Mouse (Mus musculus): ENCODE measurements around the gene Gucy1b1. TPM values are rescaled to one million over a fixed set of nuclear protein-coding genes. Genes with fewer than 3 reads are reported as not detected.

Gucy1b1 gene
- total RNA-seq (2021) = 100 to 1,000 TPM; 143 to 157 TPM

DNA sequence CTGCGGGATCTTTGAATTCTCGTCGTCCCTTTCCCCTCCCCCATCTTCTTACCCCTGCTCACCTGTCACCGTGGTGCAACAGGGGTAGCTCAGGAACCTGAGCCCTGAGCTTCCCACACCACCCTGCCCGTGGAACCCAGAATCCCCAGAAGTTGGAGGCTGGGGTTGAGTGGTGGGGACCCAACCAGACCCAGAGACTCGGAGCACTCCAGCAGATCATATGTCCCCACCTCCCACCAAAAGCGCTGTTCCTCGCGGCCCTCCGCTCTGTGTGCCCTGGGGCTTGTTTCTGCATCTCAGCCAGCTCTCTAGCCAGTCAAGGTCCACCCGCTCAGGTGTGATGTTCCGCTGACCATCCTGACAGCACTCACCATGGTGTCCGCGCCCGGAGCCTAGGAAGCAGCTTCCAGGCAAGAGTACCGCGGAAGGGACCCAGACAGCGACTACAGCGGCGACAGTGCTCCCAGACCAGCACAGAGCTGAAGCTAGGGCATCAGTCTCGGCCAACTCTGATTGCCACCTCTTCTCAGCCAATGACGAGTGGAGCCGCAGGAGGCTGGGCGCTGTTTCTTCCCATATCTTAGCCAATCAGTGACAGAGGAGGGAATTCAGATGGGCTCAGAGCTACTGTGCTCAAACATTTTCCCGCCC, at the start of gene Gucy1b1:
Gucy1b1 (minus strand) TSS at position 489 of the 651 bp plus-strand sequence.
- intact Hi-C loops (cut with DNase I) = no loop called here
- peak; percentile 85 for DNase-seq

GRCm38 (mm10) chr3:82118916-82119315, 44.4 kb upstream of the Gucy1b1 start:
- no peak for DNase-seq
- intact Hi-C loops (cut with DNase I) = no loop called here

- DNase-seq = peak; percentile 2
- intact Hi-C loops (cut with DNase I) = no loop called here
Measured at GRCm38 (mm10) chr3:82112439-82112838, 38.0 kb upstream of the Gucy1b1 start.

GRCm38 (mm10) chr3:82111986-82112385, 37.5 kb upstream of the Gucy1b1 start:
- intact Hi-C loops (cut with DNase I) = no loop called here
- DNase-seq = no peak

DNA sequence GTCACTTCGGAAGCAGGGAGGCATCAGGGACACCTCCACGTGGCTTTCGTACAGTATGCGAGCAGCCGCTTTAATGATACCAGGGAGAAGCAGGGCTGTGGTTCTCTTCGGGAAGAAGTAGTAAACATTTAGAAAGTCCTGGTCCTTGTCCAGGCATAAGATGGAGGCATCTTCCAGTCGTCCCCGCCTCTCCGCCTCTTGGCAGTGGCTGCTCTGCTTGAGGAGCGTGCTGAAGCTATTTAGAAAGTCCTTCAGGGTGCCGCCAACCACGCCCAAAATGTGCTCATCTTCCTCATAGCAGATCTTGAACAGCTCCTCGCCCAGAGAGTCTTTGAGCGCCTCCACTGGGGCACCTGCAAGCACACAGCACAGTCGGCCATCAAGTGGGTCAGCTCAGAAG, 34.5 kb upstream of the Gucy1b1 start:
- intact Hi-C loops (cut with DNase I) = no loop called here
- DNase-seq = no peak

GRCm38 (mm10) chr3:82104229-82104628, 29.7 kb upstream of the Gucy1b1 start:
- no peak for DNase-seq
- intact Hi-C loops (cut with DNase I) = no loop called here

DNA sequence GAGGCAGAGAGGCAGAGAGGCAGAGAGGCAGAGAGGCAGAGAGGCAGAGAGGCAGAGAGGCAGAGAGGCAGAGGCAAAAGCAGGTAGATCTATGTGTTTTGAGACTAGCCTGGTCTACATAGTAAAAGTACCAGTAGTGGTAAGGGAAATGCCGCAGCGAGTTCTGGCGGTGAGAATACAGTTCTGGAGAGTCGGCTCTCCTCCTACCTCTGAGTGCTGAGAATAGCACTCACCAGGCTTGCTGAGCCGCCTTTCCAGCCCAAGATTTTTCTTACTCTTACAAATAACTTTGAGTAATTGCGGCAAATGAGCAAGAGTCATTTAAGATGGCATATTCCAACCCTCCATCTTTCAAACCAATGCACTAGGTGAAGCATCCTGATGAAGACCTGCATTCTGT, 24.6 kb upstream of the Gucy1b1 start:
- intact Hi-C loops (cut with DNase I) = no loop called here
- DNase-seq = no peak

DNA sequence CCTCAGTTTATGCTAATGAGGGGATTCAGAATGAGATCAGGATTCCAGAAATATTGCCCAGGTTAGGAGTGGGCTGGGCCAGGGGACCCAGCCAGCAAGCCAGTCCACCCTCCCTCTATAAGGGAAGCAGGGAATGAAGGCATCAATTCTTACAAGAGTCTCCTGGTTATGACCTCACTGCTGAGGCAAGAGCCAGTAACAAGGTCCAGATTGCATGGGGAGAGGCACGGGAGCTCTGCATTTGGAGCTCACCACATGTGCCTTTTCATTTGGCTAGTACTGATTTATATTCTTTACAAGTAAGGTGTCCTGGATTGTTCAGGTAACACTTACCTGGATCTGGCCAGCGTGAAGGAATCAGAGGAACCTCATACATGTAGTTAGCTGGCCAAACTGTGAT, 22.3 kb upstream of the Gucy1b1 start:
- DNase-seq = no peak

GRCm38 (mm10) chr3:82073741-82074181, 728 bp downstream of the Gucy1b1 start:
- DNase-seq = peak; percentile 75
- intact Hi-C loops (cut with DNase I) = no loop called here

More for the DNA sequence above, 22.3 kb upstream of the Gucy1b1 start:
- intact Hi-C loops (cut with DNase I) = no loop called here

DNA sequence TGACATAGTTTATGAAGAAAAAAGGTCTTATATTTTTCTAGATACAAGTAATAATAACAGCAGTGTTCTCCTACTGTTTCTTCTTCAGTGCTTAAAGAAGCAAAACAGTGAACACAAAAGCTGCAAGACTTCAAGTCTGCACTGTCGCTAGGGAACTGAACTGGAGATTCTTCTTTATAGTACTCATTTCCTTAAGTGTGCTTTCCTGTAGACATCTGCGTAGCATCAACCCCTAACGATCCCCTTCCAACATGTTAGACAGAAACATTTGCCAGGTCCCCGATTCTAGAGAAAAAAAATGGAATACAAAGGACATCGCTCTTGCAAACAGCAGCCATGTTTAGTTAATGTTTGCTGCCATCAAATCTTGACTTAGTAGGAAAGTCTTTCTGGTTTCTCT, 6.7 kb downstream of the Gucy1b1 start:
- no peak for DNase-seq
- intact Hi-C loops (cut with DNase I) = no loop called here

- intact Hi-C loops (cut with DNase I) = no loop called here
- DNase-seq = no peak
Measured at GRCm38 (mm10) chr3:82061402-82062180, 12.9 kb downstream of the Gucy1b1 start.

DNA sequence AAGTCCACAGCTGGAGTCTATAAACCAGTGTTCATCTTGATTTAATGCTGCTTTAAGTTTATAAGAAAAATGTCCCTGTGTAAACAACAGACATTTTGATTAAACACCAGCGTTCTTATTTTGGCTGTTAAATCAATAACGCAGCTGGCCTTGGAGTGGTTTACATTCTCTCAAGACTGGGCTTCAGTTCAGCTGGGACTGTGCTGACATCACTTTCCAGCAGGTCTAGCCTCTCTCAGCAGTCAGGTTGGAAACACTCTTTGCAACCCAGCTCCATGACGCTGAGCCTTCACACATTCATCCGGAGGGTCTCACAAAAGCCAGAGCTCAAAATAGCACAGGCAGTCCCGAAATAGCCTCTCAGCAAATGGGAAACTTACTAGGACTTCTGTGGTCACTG, 17.3 kb downstream of the Gucy1b1 start:
- intact Hi-C loops (cut with DNase I) = no loop called here
- DNase-seq = no peak

DNA sequence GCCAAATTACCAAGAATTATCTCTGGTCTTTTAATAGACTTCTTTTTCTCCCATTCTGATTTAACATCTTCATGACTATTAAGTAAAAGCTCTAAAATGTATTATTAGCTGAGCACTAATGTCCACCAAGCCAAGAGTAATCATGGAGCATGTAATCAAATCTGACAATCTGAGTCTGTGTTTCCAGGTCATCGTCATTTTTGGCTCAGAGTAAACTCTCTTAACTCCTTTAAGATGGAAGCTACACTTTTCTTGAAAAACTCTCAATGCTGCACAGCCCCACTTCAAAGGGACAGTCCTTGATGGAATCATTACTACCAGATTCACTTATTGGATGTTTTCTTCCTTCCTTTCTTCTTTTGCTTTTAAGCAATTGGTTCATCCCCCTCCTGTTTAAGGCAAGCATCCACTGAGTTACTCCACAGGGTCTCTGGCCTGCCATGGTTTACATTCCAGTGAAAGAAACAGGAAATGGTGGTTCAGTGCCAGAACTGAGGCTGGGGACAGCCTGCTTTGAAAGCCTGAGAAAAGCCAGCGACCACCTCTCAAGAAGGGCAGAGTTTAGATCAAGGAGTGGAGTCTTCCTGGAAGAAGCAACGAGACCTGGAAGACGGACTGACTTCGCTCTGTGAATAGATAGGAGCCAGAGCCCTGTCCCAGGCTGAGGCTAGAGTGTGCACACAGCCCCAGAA, 20.1 kb downstream of the Gucy1b1 start:
- intact Hi-C loops (cut with DNase I) = no loop called here
- DNase-seq = peak; percentile 44

GRCm38 (mm10) chr3:82052029-82052428, 22.5 kb downstream of the Gucy1b1 start:
- intact Hi-C loops (cut with DNase I) = no loop called here
- DNase-seq = no peak

- intact Hi-C loops (cut with DNase I) = no loop called here
Measured at GRCm38 (mm10) chr3:82051468-82051867, 23.0 kb downstream of the Gucy1b1 start.

DNA sequence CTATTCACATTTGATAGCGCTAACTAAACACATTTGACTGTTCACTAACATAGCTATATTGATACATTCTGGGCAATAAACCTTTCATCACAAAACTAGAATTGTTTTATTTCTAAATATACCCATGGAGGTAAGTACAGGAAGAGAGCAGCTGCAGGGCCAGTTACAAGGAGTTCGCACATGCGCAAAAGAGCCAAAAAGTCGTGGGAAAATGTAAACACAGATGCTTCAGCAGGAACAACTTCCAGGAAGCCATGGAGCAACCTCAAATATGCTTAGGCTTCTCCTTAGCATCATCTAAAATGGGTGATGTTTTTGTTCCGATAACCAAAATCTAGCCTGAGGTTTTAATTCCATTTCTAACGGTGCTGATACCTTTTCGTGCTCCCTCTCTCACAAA, 25.8 kb downstream of the Gucy1b1 start:
- intact Hi-C loops (cut with DNase I) = loop anchor here (5.0 kb wide), 1 partner anchor 284 kb away; no protein-coding TSS in a partner anchor

More at GRCm38 (mm10) chr3:82051468-82051867, 23.0 kb downstream of the Gucy1b1 start:
- no peak for DNase-seq

GRCm38 (mm10) chr3:82048078-82048477, 26.4 kb downstream of the Gucy1b1 start:
- intact Hi-C loops (cut with DNase I) = loop anchor here (5.0 kb wide), 1 partner anchor 284 kb away; no protein-coding TSS in a partner anchor
- DNase-seq = no peak

More for the DNA sequence above, 25.8 kb downstream of the Gucy1b1 start:
- DNase-seq = no peak

GRCm38 (mm10) chr3:82047100-82047753, 27.3 kb downstream of the Gucy1b1 start:
- intact Hi-C loops (cut with DNase I) = loop anchor here (5.0 kb wide), 1 partner anchor 285 kb away; no protein-coding TSS in a partner anchor

DNA sequence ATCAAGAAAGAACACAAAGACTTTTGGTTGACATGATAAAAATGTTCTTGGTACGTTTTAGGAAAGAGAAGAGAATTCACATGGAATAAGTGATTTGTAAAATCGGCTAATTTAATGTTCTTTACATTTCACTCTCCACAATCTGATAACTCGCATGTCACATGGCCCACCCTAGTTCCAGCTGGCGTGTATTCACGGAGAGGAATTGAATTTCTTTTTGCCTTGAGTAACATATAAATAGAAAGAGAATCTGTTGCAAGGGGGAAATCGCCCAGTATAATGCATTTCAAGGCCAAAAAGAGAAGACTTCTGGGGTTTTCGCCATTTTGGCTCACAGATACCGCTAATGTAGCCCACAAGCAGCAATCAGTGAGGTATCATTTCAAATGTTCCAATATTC, 28.4 kb downstream of the Gucy1b1 start:
- no peak for DNase-seq

More at GRCm38 (mm10) chr3:82047100-82047753, 27.3 kb downstream of the Gucy1b1 start:
- peak; percentile 69 for DNase-seq

GRCm38 (mm10) chr3:82044902-82045301, 29.6 kb downstream of the Gucy1b1 start:
- no peak for DNase-seq
- intact Hi-C loops (cut with DNase I) = loop anchor here (5.0 kb wide), 1 partner anchor 287 kb away; no protein-coding TSS in a partner anchor

More for the DNA sequence above, 28.4 kb downstream of the Gucy1b1 start:
- intact Hi-C loops (cut with DNase I) = loop anchor here (5.0 kb wide), 1 partner anchor 286 kb away; no protein-coding TSS in a partner anchor
